Mouse (Mus musculus): ENCODE measurements around the gene Adamts20. TPM values are rescaled to one million over a fixed set of nuclear protein-coding genes. Genes with fewer than 3 reads are reported as not detected.

The Adamts20 gene
- polyA plus RNA-seq, 1 experiment, result 1.1 TPM

- no peak for TF ChIP-seq POLR2A (IDR thresholded peaks at IDR 0.05; ENCODE audit: borderline replicate concordance, extremely low read depth, low read depth, low read length)
- WGBS, result 55% methylated on average over 10 of the region's 10 CpGs
- Histone ChIP-seq H3K4me1 (ENCODE audit: control insufficient read depth, insufficient read depth, low read length) (no peaks in the 10 kb centered on the region), H3K4me3 (replicated peaks; ENCODE audit: extremely low read depth, low read depth, low read length) (no peak overlapping the region)
- no peak for DNase-seq
Measured at GRCm38 (mm10) chr15:94263241-94263640, 202.0 kb downstream of the Adamts20 start.

GRCm38 (mm10) chr15:94259497-94259896 is 205.7 kb downstream of the Adamts20 start:
- no peak for TF ChIP-seq CTCF (IDR thresholded peaks at IDR 0.05; ENCODE audit: insufficient read depth, low read length)
- TF ChIP-seq POLR2A (IDR thresholded peaks at IDR 0.05; ENCODE audit: borderline replicate concordance, extremely low read depth, low read depth, low read length), result no peak
- H3K4me3 ChIP-seq (replicated peaks; ENCODE audit: extremely low read depth, low read depth, low read length), result no peak overlapping the region
- 93% methylated on average over 4 of the region's 4 CpGs for WGBS

GRCm38 (mm10) chr15:94255538-94255937 is 209.7 kb downstream of the Adamts20 start:
- WGBS, result 91% methylated on average over 5 of the region's 5 CpGs
- TF ChIP-seq POLR2A (IDR thresholded peaks at IDR 0.05; ENCODE audit: borderline replicate concordance, extremely low read depth, low read depth, low read length) (no peak), CTCF (IDR thresholded peaks at IDR 0.05; ENCODE audit: insufficient read depth, low read length) (no peak)

More at GRCm38 (mm10) chr15:94259497-94259896, 205.7 kb downstream of the Adamts20 start:
- no peaks in the 10 kb centered on the region; the same call in 1 of the 2 replicates for H3K4me1 ChIP-seq (ENCODE audit: control insufficient read depth, insufficient read depth, low read length)
- no peak for DNase-seq

GRCm38 (mm10) chr15:94254861-94255516 is 210.2 kb downstream of the Adamts20 start:
- no peak for DNase-seq
- TF ChIP-seq CTCF (IDR thresholded peaks at IDR 0.05; ENCODE audit: insufficient read depth, low read length) (no peak), POLR2A (IDR thresholded peaks at IDR 0.05; ENCODE audit: borderline replicate concordance, extremely low read depth, low read depth, low read length) (no peak)
- Histone ChIP-seq H3K4me3 (replicated peaks; ENCODE audit: extremely low read depth, low read depth, low read length) (no peak overlapping the region), H3K4me1 (ENCODE audit: control insufficient read depth, insufficient read depth, low read length) (peaks cover 3% of the 10 kb centered on the region)
- WGBS, result 67% methylated on average over 3 of the region's 3 CpGs

More at GRCm38 (mm10) chr15:94255538-94255937, 209.7 kb downstream of the Adamts20 start:
- Histone ChIP-seq H3K4me1 (ENCODE audit: control insufficient read depth, insufficient read depth, low read length) (peaks cover 3% of the 10 kb centered on the region), H3K4me3 (replicated peaks; ENCODE audit: extremely low read depth, low read depth, low read length) (no peak overlapping the region)
- no peak for DNase-seq

GRCm38 (mm10) chr15:94254091-94254860 is 210.9 kb downstream of the Adamts20 start:
- Histone ChIP-seq H3K4me3 (replicated peaks; ENCODE audit: extremely low read depth, low read depth, low read length) (no peak overlapping the region), H3K4me1 (ENCODE audit: control insufficient read depth, insufficient read depth, low read length) (peaks cover 3% of the 10 kb centered on the region)
- WGBS, result 57% methylated on average over 14 of the region's 14 CpGs
- TF ChIP-seq POLR2A (IDR thresholded peaks at IDR 0.05; ENCODE audit: borderline replicate concordance, extremely low read depth, low read depth, low read length) (no peak), CTCF (IDR thresholded peaks at IDR 0.05; ENCODE audit: insufficient read depth, low read length) (no peak)
- DNase-seq, result no peak

GRCm38 (mm10) chr15:94252962-94253712 is 212.1 kb downstream of the Adamts20 start:
- 62% methylated on average over 13 of the region's 13 CpGs for WGBS
- DNase-seq, result no peak

GRCm38 (mm10) chr15:94249766-94250165 is 215.5 kb downstream of the Adamts20 start:
- WGBS, result 42% methylated on average over 8 of the region's 8 CpGs
- DNase-seq, result no peak
- TF ChIP-seq CTCF (IDR thresholded peaks at IDR 0.05; ENCODE audit: insufficient read depth, low read length), result no peak
- TF ChIP-seq POLR2A (IDR thresholded peaks at IDR 0.05; ENCODE audit: borderline replicate concordance, extremely low read depth, low read depth, low read length), result no peak
- no peak overlapping the region for H3K4me3 ChIP-seq (replicated peaks; ENCODE audit: extremely low read depth, low read depth, low read length)
- H3K4me1 ChIP-seq (ENCODE audit: control insufficient read depth, insufficient read depth, low read length), result peaks cover 3% of the 10 kb centered on the region

More at GRCm38 (mm10) chr15:94252962-94253712, 212.1 kb downstream of the Adamts20 start:
- no peak for TF ChIP-seq CTCF (IDR thresholded peaks at IDR 0.05; ENCODE audit: insufficient read depth, low read length)
- no peak for TF ChIP-seq POLR2A (IDR thresholded peaks at IDR 0.05; ENCODE audit: borderline replicate concordance, extremely low read depth, low read depth, low read length)
- no peak overlapping the region for H3K4me3 ChIP-seq (replicated peaks; ENCODE audit: extremely low read depth, low read depth, low read length)
- peaks cover 3% of the 10 kb centered on the region for H3K4me1 ChIP-seq (ENCODE audit: control insufficient read depth, insufficient read depth, low read length)

GRCm38 (mm10) chr15:94248386-94248785 is 216.8 kb downstream of the Adamts20 start:
- no peak for DNase-seq
- Histone ChIP-seq H3K4me3 (replicated peaks; ENCODE audit: extremely low read depth, low read depth, low read length) (no peak overlapping the region), H3K4me1 (ENCODE audit: control insufficient read depth, insufficient read depth, low read length) (no peaks in the 10 kb centered on the region; the same call in 1 of the 2 replicates)
- TF ChIP-seq CTCF (IDR thresholded peaks at IDR 0.05; ENCODE audit: insufficient read depth, low read length) (no peak), POLR2A (IDR thresholded peaks at IDR 0.05; ENCODE audit: borderline replicate concordance, extremely low read depth, low read depth, low read length) (no peak)
- WGBS, result 52% methylated on average over 6 of the region's 6 CpGs

GRCm38 (mm10) chr15:94246669-94247068 is 218.5 kb downstream of the Adamts20 start:
- H3K4me1 ChIP-seq (ENCODE audit: control insufficient read depth, insufficient read depth, low read length), result no peaks in the 10 kb centered on the region
- 48% methylated on average over 5 of the region's 5 CpGs for WGBS
- no peak for DNase-seq
- no peak overlapping the region for H3K4me3 ChIP-seq (replicated peaks; ENCODE audit: extremely low read depth, low read depth, low read length)
- no peak for TF ChIP-seq POLR2A (IDR thresholded peaks at IDR 0.05; ENCODE audit: borderline replicate concordance, extremely low read depth, low read depth, low read length)
- no peak for TF ChIP-seq CTCF (IDR thresholded peaks at IDR 0.05; ENCODE audit: insufficient read depth, low read length)

All from lung, adult 2 months (tissue).